Mouse (Mus musculus) erythroblast, embryonic 14.5 days (primary cell): ENCODE measurements around the gene Rln3. TPM values are rescaled to one million over a fixed set of nuclear protein-coding genes. Genes with fewer than 3 reads are reported as not detected.

ENCODE experiments used
- H3K27me3 ChIP-seq: 2 replicates; pipeline ENCODE4 v1.6.1; 2012; ENCODE audit warnings: inconsistent platforms; ENCODE audit not compliant: control insufficient read depth
- H3K36me3 ChIP-seq: 2 replicates; pipeline ENCODE4 v1.6.1; 2012; ENCODE audit warnings: mild to moderate bottlenecking, inconsistent platforms; ENCODE audit not compliant: control insufficient read depth
- H3K4me1 ChIP-seq: 2 replicates; pipeline ENCODE4 v1.6.1; 2012; ENCODE audit warnings: inconsistent platforms; ENCODE audit not compliant: control insufficient read depth
- H3K4me3 ChIP-seq: replicated peaks from 2 replicates; pipeline ENCODE3; 2012; ENCODE audit warnings: moderate library complexity, mild to moderate bottlenecking, inconsistent platforms
- H3K9me3 ChIP-seq: 2 replicates; pipeline ENCODE4 v1.6.1; 2012; ENCODE audit warnings: low read length, inconsistent platforms, mixed read lengths; ENCODE audit not compliant: control insufficient read depth
- GATA1 ChIP-seq: IDR thresholded peaks from 2 replicates; pipeline ENCODE4 v1.6.1; 2012; ENCODE audit warnings: low read length, inconsistent platforms, mixed read lengths
- TAL1 ChIP-seq: IDR thresholded peaks from 3 replicates; pipeline ENCODE4 v1.6.1; 2012; ENCODE audit warnings: low read length, inconsistent platforms, mixed read lengths
- polyA plus RNA-seq: library from polyadenylated mRNA; stranded (reverse); fragments of >175 nt; gene quantifications from 2 replicates; pipeline ENCODE4 v1.2.3, GENCODE M21; 2012

The Rln3 gene
- polyA plus RNA-seq, 1 experiment, result not detected

- Histone ChIP-seq H3K4me1 (peaks cover 53% of the 10 kb centered on the region), H3K4me3 (peak overlapping the region; percentile 65), H3K9me3 (peaks cover 4% of the 10 kb centered on the region; the same call in 1 of the 2 replicates), H3K27me3 (peaks cover 5% of the 10 kb centered on the region), H3K36me3 (peaks cover 57% of the 10 kb centered on the region)
- TF ChIP-seq GATA1, result no peak
- TF ChIP-seq TAL1, result no peak
Observed at GRCm38 (mm10) chr8:84003612-84004246, 41.1 kb downstream of the Rln3 start.

GRCm38 (mm10) chr8:84002957-84003611 is 41.7 kb downstream of the Rln3 start:
- Histone ChIP-seq H3K36me3 (peaks cover 61% of the 10 kb centered on the region), H3K27me3 (no peaks in the 10 kb centered on the region), H3K9me3 (peaks cover 4% of the 10 kb centered on the region; the same call in 1 of the 2 replicates), H3K4me1 (peaks cover 58% of the 10 kb centered on the region), H3K4me3 (no peak overlapping the region)
- TF ChIP-seq TAL1, result no peak
- no peak for TF ChIP-seq GATA1

- H3K4me3 ChIP-seq, result no peak within 1 kb of the TSS
- H3K36me3 ChIP-seq, result peaks cover 61% of the 10 kb centered on the region
- no peaks in the 10 kb centered on the region for H3K27me3 ChIP-seq
- peaks cover 4% of the 10 kb centered on the region; the same call in 1 of the 2 replicates for H3K9me3 ChIP-seq
- peaks cover 61% of the 10 kb centered on the region for H3K4me1 ChIP-seq
- TF ChIP-seq TAL1, result no peak
- no peak for TF ChIP-seq GATA1
Observed at GRCm38 (mm10) chr8:84001281-84002000, 43.4 kb downstream of the Rln3 start, which contains the start of gene 1700067K01Rik. Gene 1700067K01Rik, plus strand, starts transcription at chr8:84001502.

DNA sequence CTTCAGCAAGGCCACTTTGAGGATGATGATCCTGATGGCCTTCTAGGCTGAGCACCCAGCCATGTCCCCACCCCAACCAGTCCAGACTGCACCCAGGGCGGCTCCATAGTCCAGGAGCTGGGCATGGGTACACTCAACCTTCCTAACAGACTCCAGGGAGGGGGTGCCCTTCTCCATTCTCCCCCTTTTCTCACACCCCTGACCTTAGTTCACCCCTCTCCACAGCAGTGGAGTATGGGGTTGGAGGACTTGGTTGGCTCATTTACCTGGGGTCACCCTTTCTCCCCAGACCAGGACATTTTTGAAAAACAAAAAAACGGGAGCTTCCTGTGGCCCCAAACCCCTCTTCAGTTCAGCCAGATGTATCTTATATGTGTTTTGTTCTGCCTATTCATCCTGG is 45.0 kb downstream of the Rln3 start:
- TF ChIP-seq GATA1 (no peak), TAL1 (no peak)
- peaks cover 4% of the 10 kb centered on the region; the same call in 1 of the 2 replicates for H3K9me3 ChIP-seq
- H3K4me1 ChIP-seq, result peaks cover 68% of the 10 kb centered on the region
- peak overlapping the region; percentile 91 for H3K4me3 ChIP-seq
- H3K36me3 ChIP-seq, result peaks cover 69% of the 10 kb centered on the region
- no peaks in the 10 kb centered on the region for H3K27me3 ChIP-seq

DNA sequence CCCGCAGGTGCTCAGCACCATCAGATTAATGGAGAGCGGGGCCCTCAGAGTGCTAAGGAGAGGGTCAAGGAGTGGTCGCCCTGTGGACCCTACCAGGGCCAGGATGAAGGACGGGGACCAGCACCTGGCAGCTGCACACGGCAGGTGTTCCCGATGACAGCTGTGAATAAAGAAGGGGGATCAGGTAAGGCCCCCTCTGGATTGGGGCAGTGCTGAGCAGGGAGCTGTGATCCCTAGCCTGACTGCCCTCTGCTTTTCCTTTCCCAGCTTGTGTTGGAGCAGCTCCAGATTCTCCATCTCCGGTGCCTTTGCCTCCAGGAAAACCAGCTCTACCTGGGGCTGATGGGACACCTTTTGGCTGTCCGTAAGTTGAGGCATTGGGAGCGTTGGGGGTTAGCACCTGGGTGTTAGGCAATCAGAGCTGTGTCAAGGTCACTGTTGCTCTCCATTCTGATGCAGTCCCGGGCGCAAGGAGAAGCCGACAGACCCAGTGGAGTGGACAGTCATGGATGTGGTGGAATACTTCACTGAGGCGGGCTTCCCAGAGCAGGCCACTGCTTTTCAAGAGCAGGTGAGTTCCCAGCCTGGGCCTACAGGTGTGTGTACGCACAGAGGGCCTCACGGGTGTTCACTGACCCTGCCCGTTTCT is 45.6 kb downstream of the Rln3 start:
- TF ChIP-seq GATA1, result no peak
- TF ChIP-seq TAL1, result no peak
- H3K36me3 ChIP-seq, result peaks cover 73% of the 10 kb centered on the region
- no peaks in the 10 kb centered on the region for H3K27me3 ChIP-seq
- H3K4me3 ChIP-seq, result peak overlapping the region; percentile 91
- H3K4me1 ChIP-seq, result peaks cover 65% of the 10 kb centered on the region
- H3K9me3 ChIP-seq, result peaks cover 4% of the 10 kb centered on the region; the same call in 1 of the 2 replicates

- H3K27me3 ChIP-seq, result no peaks in the 10 kb centered on the region
- H3K4me1 ChIP-seq, result peaks cover 64% of the 10 kb centered on the region
- H3K9me3 ChIP-seq, result peaks cover 4% of the 10 kb centered on the region; the same call in 1 of the 2 replicates
- peaks cover 70% of the 10 kb centered on the region for H3K36me3 ChIP-seq
- TF ChIP-seq TAL1, result no peak
- no peak for TF ChIP-seq GATA1
- H3K4me3 ChIP-seq, result peak overlapping the region; percentile 91
Observed at GRCm38 (mm10) chr8:83998231-83999056, 46.4 kb downstream of the Rln3 start.

DNA sequence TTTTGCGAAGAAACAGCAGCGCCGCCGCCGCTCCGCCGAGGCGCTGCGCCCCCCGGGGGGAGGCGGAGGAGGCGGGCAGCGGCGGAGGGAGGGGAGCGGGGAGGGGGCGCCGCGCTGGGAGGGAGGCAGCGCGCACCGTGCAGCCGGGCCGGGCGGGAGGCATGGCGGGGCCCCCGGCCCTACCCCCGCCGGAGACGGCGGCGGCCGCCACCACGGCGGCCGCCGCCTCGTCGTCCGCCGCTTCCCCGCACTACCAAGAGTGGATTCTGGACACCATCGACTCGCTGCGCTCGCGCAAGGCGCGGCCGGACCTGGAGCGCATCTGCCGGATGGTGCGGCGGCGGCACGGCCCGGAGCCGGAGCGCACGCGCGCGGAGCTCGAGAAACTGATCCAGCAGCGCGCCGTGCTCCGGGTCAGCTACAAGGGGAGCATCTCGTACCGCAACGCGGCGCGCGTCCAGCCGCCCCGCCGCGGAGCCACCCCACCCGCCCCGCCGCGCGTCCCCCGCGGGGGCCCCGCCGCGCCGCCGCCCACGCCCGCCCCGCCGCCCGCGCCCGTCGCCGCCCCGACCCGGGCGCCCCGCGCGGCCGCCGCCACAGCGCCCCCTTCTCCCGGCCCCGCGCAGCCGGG is 47.2 kb downstream of the Rln3 start, which contains the start of gene Samd1:
TSS of gene Samd1 (plus strand) at position 162 of the 631 bp plus-strand sequence.
- Histone ChIP-seq H3K4me1 (peaks cover 64% of the 10 kb centered on the region), H3K27me3 (no peaks in the 10 kb centered on the region), H3K9me3 (peaks cover 4% of the 10 kb centered on the region; the same call in 1 of the 2 replicates), H3K4me3 (peak within 1 kb of the TSS; percentile 91), H3K36me3 (peaks cover 64% of the 10 kb centered on the region)
- TF ChIP-seq GATA1 (no peak), TAL1 (no peak)
